Mouse (Mus musculus): Measurements from ENCODE around the gene Gdpd5. TPM values are rescaled to one million over a fixed set of nuclear protein-coding genes. Genes with fewer than 3 reads are reported as not detected.
"Not testable (repeated sequence)": the region's sequence is repeated elsewhere in the genome, so short reads cannot be mapped to it uniquely, and the experiment has no call there.

Gene Gdpd5
- total and polyA plus RNA-seq, 3 experiments: 7.2 to 26.6 (median 12.9) TPM

GRCm38 (mm10) chr7:99365069-99365468 is 16.1 kb upstream of the Gdpd5 start:
- DNase-seq: peak; percentile 60

GRCm38 (mm10) chr7:99366716-99367115 is 14.5 kb upstream of the Gdpd5 start:
- no peak for DNase-seq

GRCm38 (mm10) chr7:99374325-99374724 is 6.9 kb upstream of the Gdpd5 start:
- not testable (repeated sequence) for DNase-seq

- DNase-seq: peak; percentile 60
Measured at GRCm38 (mm10) chr7:99375455-99375854, 5.8 kb upstream of the Gdpd5 start.

- DNase-seq: no peak
Measured at GRCm38 (mm10) chr7:99378870-99379269, 2.3 kb upstream of the Gdpd5 start.

- DNase-seq: peak; percentile 30
Measured at GRCm38 (mm10) chr7:99380491-99381213, 562 bp upstream of the Gdpd5 start.

- DNase-seq: peak; percentile 47
Measured at GRCm38 (mm10) chr7:99382088-99383000, 1.1 kb downstream of the Gdpd5 start.

GRCm38 (mm10) chr7:99383246-99383645 is 2.0 kb downstream of the Gdpd5 start:
- peak; percentile 52 for DNase-seq

- DNase-seq: peak; percentile 28
Measured at GRCm38 (mm10) chr7:99384101-99384611, 2.9 kb downstream of the Gdpd5 start.

GRCm38 (mm10) chr7:99386030-99386429 is 4.8 kb downstream of the Gdpd5 start:
- DNase-seq: peak; percentile 57

GRCm38 (mm10) chr7:99386811-99387210 is 5.6 kb downstream of the Gdpd5 start:
- no peak for DNase-seq

- DNase-seq: no peak
Measured at GRCm38 (mm10) chr7:99387356-99387755, 6.1 kb downstream of the Gdpd5 start.

GRCm38 (mm10) chr7:99390559-99390958 is 9.3 kb downstream of the Gdpd5 start:
- DNase-seq: no peak

- no peak for DNase-seq
Measured at GRCm38 (mm10) chr7:99392696-99393095, 11.5 kb downstream of the Gdpd5 start.

- DNase-seq: no peak
Measured at GRCm38 (mm10) chr7:99393711-99394325, 12.6 kb downstream of the Gdpd5 start.

GRCm38 (mm10) chr7:99395385-99395784 is 14.2 kb downstream of the Gdpd5 start:
- no peak for DNase-seq

GRCm38 (mm10) chr7:99395908-99396616 is 14.8 kb downstream of the Gdpd5 start:
- peak; percentile 66 for DNase-seq

GRCm38 (mm10) chr7:99396994-99397659 is 15.9 kb downstream of the Gdpd5 start:
- no peak for DNase-seq

- DNase-seq: no peak
Measured at GRCm38 (mm10) chr7:99401373-99401772, 20.2 kb downstream of the Gdpd5 start.

- peak; percentile 41 for DNase-seq
Measured at GRCm38 (mm10) chr7:99402477-99402876, 21.3 kb downstream of the Gdpd5 start.

GRCm38 (mm10) chr7:99403254-99403653 is 22.0 kb downstream of the Gdpd5 start:
- DNase-seq: no peak
